Mouse (Mus musculus): ENCODE measurements at regions not wholly inside any gene's neighbourhood (a gene's known extent, or its start where the extent isn't known, plus 50 kb on each side); places are given as distances from the start of the nearest gene placed in this dataset.

GRCm38 (mm10) chr16:50745723-50746122 is 154.8 kb upstream of the Ccdc54 start:
- no peaks in the 10 kb centered on the region for H3K27me3 ChIP-seq (ENCODE audit: insufficient read depth, low read length)
- H3K9ac ChIP-seq (replicated peaks; ENCODE audit: low read length, poor library complexity, severe bottlenecking): no peak overlapping the region
- no peak overlapping the region for H3K4me2 ChIP-seq (ENCODE audit: low read depth, low read length, poor library complexity, severe bottlenecking)
- H3K9me3 ChIP-seq (ENCODE audit: low read length): no peaks in the 10 kb centered on the region
- no peak overlapping the region for H3K27ac ChIP-seq (ENCODE audit: low read depth, low read length)
- H3K4me1 ChIP-seq (ENCODE audit: insufficient read depth, low read length): no peaks in the 10 kb centered on the region
- no peak for TF ChIP-seq CTCF (IDR thresholded peaks at IDR 0.05)
- DNase-seq (ENCODE audit: low spot score): no peak
- no peaks in the 10 kb centered on the region for H3K36me3 ChIP-seq (ENCODE audit: insufficient read depth, low read length)
- no peak for ATAC-seq (ENCODE audit: low FRiP score)
- H3K4me3 ChIP-seq (ENCODE audit: low read depth, low read length): no peak overlapping the region
- 67% methylated on average over 2 of the region's 2 CpGs for WGBS

GRCm38 (mm10) chr16:50737396-50737843 is 146.5 kb upstream of the Ccdc54 start:
- TF ChIP-seq CTCF (IDR thresholded peaks at IDR 0.05): no peak
- Histone ChIP-seq H3K9ac (replicated peaks; ENCODE audit: low read length, poor library complexity, severe bottlenecking) (0 out of 2 replicates have a peak overlapping the region, but pooled peaks have one; percentile 24), H3K27ac (ENCODE audit: low read depth, low read length) (no peak overlapping the region), H3K27me3 (ENCODE audit: insufficient read depth, low read length) (no peaks in the 10 kb centered on the region; the same call in 1 of the 2 replicates), H3K4me3 (ENCODE audit: low read depth, low read length) (peak overlapping the region; percentile 37), H3K4me2 (ENCODE audit: low read depth, low read length, poor library complexity, severe bottlenecking) (peak overlapping the region; percentile 61), H3K9me3 (ENCODE audit: low read length) (no peaks in the 10 kb centered on the region), H3K36me3 (ENCODE audit: insufficient read depth, low read length) (no peaks in the 10 kb centered on the region), H3K4me1 (ENCODE audit: insufficient read depth, low read length) (peaks cover 4% of the 10 kb centered on the region; the same call in 1 of the 2 replicates)
- DNase-seq (ENCODE audit: low spot score) (no peak), ATAC-seq (ENCODE audit: low FRiP score) (no peak)
- 34% methylated on average over 10 of the region's 10 CpGs for WGBS

GRCm38 (mm10) chr16:50736151-50737047 is 145.4 kb upstream of the Ccdc54 start:
- Histone ChIP-seq H3K36me3 (ENCODE audit: insufficient read depth, low read length) (no peaks in the 10 kb centered on the region), H3K9ac (replicated peaks; ENCODE audit: low read length, poor library complexity, severe bottlenecking) (peak overlapping the region; percentile 33), H3K9me3 (ENCODE audit: low read length) (no peaks in the 10 kb centered on the region), H3K27me3 (ENCODE audit: insufficient read depth, low read length) (no peaks in the 10 kb centered on the region; the same call in 1 of the 2 replicates), H3K4me2 (ENCODE audit: low read depth, low read length, poor library complexity, severe bottlenecking) (peak overlapping the region; percentile 61), H3K27ac (ENCODE audit: low read depth, low read length) (no peak overlapping the region), H3K4me1 (ENCODE audit: insufficient read depth, low read length) (peaks cover 4% of the 10 kb centered on the region; the same call in 1 of the 2 replicates), H3K4me3 (ENCODE audit: low read depth, low read length) (peak overlapping the region; percentile 37)
- TF ChIP-seq CTCF (IDR thresholded peaks at IDR 0.05): peak; percentile 99
- 9% methylated on average over 21 of the region's 21 CpGs for WGBS
- DNase-seq (ENCODE audit: low spot score) (peak; percentile 95), ATAC-seq (ENCODE audit: low FRiP score) (peak; percentile 86)

- no peak for TF ChIP-seq CTCF (IDR thresholded peaks at IDR 0.05)
- H3K4me1 ChIP-seq (ENCODE audit: insufficient read depth, low read length): peaks cover 4% of the 10 kb centered on the region; the same call in 1 of the 2 replicates
- no peak for ATAC-seq (ENCODE audit: low FRiP score)
- H3K36me3 ChIP-seq (ENCODE audit: insufficient read depth, low read length): no peaks in the 10 kb centered on the region
- no peak overlapping the region for H3K27ac ChIP-seq (ENCODE audit: low read depth, low read length)
- no peak for DNase-seq (ENCODE audit: low spot score)
- H3K9me3 ChIP-seq (ENCODE audit: low read length): no peaks in the 10 kb centered on the region
- WGBS: 96% methylated on average over 3 of the region's 3 CpGs
- no peak overlapping the region for H3K4me2 ChIP-seq (ENCODE audit: low read depth, low read length, poor library complexity, severe bottlenecking)
- no peak overlapping the region for H3K4me3 ChIP-seq (ENCODE audit: low read depth, low read length)
- H3K9ac ChIP-seq (replicated peaks; ENCODE audit: low read length, poor library complexity, severe bottlenecking): no peak overlapping the region
- H3K27me3 ChIP-seq (ENCODE audit: insufficient read depth, low read length): no peaks in the 10 kb centered on the region; the same call in 1 of the 2 replicates
Measured at GRCm38 (mm10) chr16:50733359-50733758, 142.4 kb upstream of the Ccdc54 start.

GRCm38 (mm10) chr16:50732082-50733006 is 141.4 kb upstream of the Ccdc54 start:
- peak; percentile 94 for DNase-seq (ENCODE audit: low spot score)
- no peaks in the 10 kb centered on the region for H3K9me3 ChIP-seq (ENCODE audit: low read length)
- ATAC-seq (ENCODE audit: low FRiP score): peak; percentile 93
- no peak overlapping the region for H3K27ac ChIP-seq (ENCODE audit: low read depth, low read length)
- peak overlapping the region; percentile 79 for H3K4me2 ChIP-seq (ENCODE audit: low read depth, low read length, poor library complexity, severe bottlenecking)
- no peaks in the 10 kb centered on the region for H3K36me3 ChIP-seq (ENCODE audit: insufficient read depth, low read length)
- H3K27me3 ChIP-seq (ENCODE audit: insufficient read depth, low read length): no peaks in the 10 kb centered on the region
- H3K4me3 ChIP-seq (ENCODE audit: low read depth, low read length): peak overlapping the region; percentile 64
- peak overlapping the region; percentile 3 for H3K9ac ChIP-seq (replicated peaks; ENCODE audit: low read length, poor library complexity, severe bottlenecking)
- peaks cover 2% of the 10 kb centered on the region; the same call in 1 of the 2 replicates for H3K4me1 ChIP-seq (ENCODE audit: insufficient read depth, low read length)
- 1% methylated on average over 58 of the region's 58 CpGs for WGBS
- TF ChIP-seq CTCF (IDR thresholded peaks at IDR 0.05): no peak; the same call in 1 of the 2 replicates

Measured in midbrain, postnatal 0 days (tissue).